Mouse (Mus musculus): ENCODE results near the gene Slc27a1.
"Not testable (repeated sequence)": the region's sequence is repeated elsewhere in the genome, so short reads cannot be mapped to it uniquely, and the experiment has no call there.

Slc27a1 gene

GRCm38 (mm10) chr8:71568387-71568937, at the start of gene Slc27a1:
Gene Slc27a1, plus strand, starts transcription at chr8:71568882.
- DNase-seq (ENCODE audit: low spot score in 2 of 2): peak; percentile 74 to 84

GRCm38 (mm10) chr8:71519037-71519825, 49.5 kb upstream of the Slc27a1 start:
- DNase-seq (ENCODE audit: low spot score in 2 of 2): peak in 1 of 2 experiments; percentile 66

- peak; percentile 88 to 93 for DNase-seq (ENCODE audit: low spot score in 2 of 2)
These were observed 47.0 kb upstream of the Slc27a1 start for GRCm38 (mm10) chr8:71521634-71522033.

- no peak for DNase-seq (ENCODE audit: low spot score in 2 of 2)
These were observed 43.2 kb upstream of the Slc27a1 start, which contains the start of gene Ccdc194 for GRCm38 (mm10) chr8:71525226-71526050. Gene Ccdc194, minus strand, starts transcription at chr8:71525711.

- no peak for DNase-seq (ENCODE audit: low spot score in 2 of 2)
These were observed 42.4 kb upstream of the Slc27a1 start for GRCm38 (mm10) chr8:71526272-71526671.

- peak in 1 of 2 experiments; percentile 58 for DNase-seq (ENCODE audit: low spot score in 2 of 2)
These were observed 41.4 kb upstream of the Slc27a1 start for GRCm38 (mm10) chr8:71527162-71527870.

GRCm38 (mm10) chr8:71528362-71529073, 40.2 kb upstream of the Slc27a1 start:
- peak; percentile 57 to 75 for DNase-seq (ENCODE audit: low spot score in 2 of 2)

GRCm38 (mm10) chr8:71530735-71531467, 37.8 kb upstream of the Slc27a1 start:
- DNase-seq (ENCODE audit: low spot score in 2 of 2): not testable (repeated sequence)

- no peak for DNase-seq (ENCODE audit: low spot score in 2 of 2)
These were observed 34.3 kb upstream of the Slc27a1 start for GRCm38 (mm10) chr8:71534263-71534810.

GRCm38 (mm10) chr8:71535663-71536062, 33.0 kb upstream of the Slc27a1 start:
- no peak for DNase-seq (ENCODE audit: low spot score in 2 of 2)

GRCm38 (mm10) chr8:71537028-71537867, 31.4 kb upstream of the Slc27a1 start, which contains the start of gene Bst2:
Gene Bst2, minus strand, starts transcription at chr8:71537456.
- peak; percentile 95 for DNase-seq (ENCODE audit: low spot score in 2 of 2)

GRCm38 (mm10) chr8:71542632-71543343, 25.9 kb upstream of the Slc27a1 start, which contains the start of gene Mvb12a:
Gene Mvb12a, plus strand, starts transcription at chr8:71542922.
- peak; percentile 99 for DNase-seq (ENCODE audit: low spot score in 2 of 2)

GRCm38 (mm10) chr8:71543755-71544154, 24.9 kb upstream of the Slc27a1 start:
- DNase-seq (ENCODE audit: low spot score in 2 of 2): no peak

- no peak for DNase-seq (ENCODE audit: low spot score in 2 of 2)
These were observed 23.6 kb upstream of the Slc27a1 start for GRCm38 (mm10) chr8:71545053-71545452.

- no peak for DNase-seq (ENCODE audit: low spot score in 2 of 2)
These were observed 21.1 kb upstream of the Slc27a1 start for GRCm38 (mm10) chr8:71547590-71547989.

- DNase-seq (ENCODE audit: low spot score in 2 of 2): no peak
These were observed 17.9 kb upstream of the Slc27a1 start for GRCm38 (mm10) chr8:71550754-71551153.

GRCm38 (mm10) chr8:71552770-71553169, 15.9 kb upstream of the Slc27a1 start:
- DNase-seq (ENCODE audit: low spot score in 2 of 2): no peak

GRCm38 (mm10) chr8:71554001-71554400, 14.7 kb upstream of the Slc27a1 start:
- no peak for DNase-seq (ENCODE audit: low spot score in 2 of 2)

Measured in heart, adult 9 months (tissue).